Mouse (Mus musculus) neural tube, embryonic 11.5 days (tissue): Measurements from ENCODE around the gene Grm7. TPM values are rescaled to one million over a fixed set of nuclear protein-coding genes. Genes with fewer than 3 reads are reported as not detected.
A peak's percentile ranks its signal among the peaks of the same experiment; 100 is the strongest.

Experiments
- ATAC-seq: fragments of 200-750 bp; cut with Nextera tagmentation; 2 replicates; pipeline ENCODE4 v1.8.0; 2017; ENCODE audit warnings: moderate number of reproducible peaks, mild to moderate bottlenecking, moderate TSS enrichment, moderate library complexity; ENCODE audit not compliant: insufficient read depth, low FRiP score, low TSS enrichment
- DNase-seq: peaks from one replicate; pipeline ENCODE4 v3.0.0-alpha.2; 2015; ENCODE audit warnings: low spot score
- H3K27ac ChIP-seq: fragments of 300-500 bp; sonication (generic); 2 replicates; pipeline ENCODE4 v1.5.1; 2014; ENCODE audit warnings: low read depth, mild to moderate bottlenecking, low read length
- H3K27me3 ChIP-seq: fragments of 300-500 bp; sonication (generic); 2 replicates; pipeline ENCODE4 v1.6.1; 2014; ENCODE audit warnings: mild to moderate bottlenecking, low read length, mixed read lengths; ENCODE audit not compliant: control insufficient read depth, insufficient read depth
- H3K36me3 ChIP-seq: fragments of 300-500 bp; sonication (generic); 2 replicates; pipeline ENCODE4 v1.6.1; 2014; ENCODE audit warnings: mild to moderate bottlenecking, low read length, moderate library complexity, mixed read lengths; ENCODE audit not compliant: control insufficient read depth, insufficient read depth
- H3K4me1 ChIP-seq: fragments of 300-500 bp; sonication (generic); 2 replicates; pipeline ENCODE4 v1.6.1; 2014; ENCODE audit warnings: low read length, mixed read lengths; ENCODE audit not compliant: control insufficient read depth, insufficient read depth
- H3K4me2 ChIP-seq: fragments of 300-500 bp; sonication (generic); 2 replicates; pipeline ENCODE4 v1.6.1; 2014; ENCODE audit warnings: low read depth, mild to moderate bottlenecking, moderate library complexity
- H3K4me3 ChIP-seq: fragments of 300-500 bp; sonication (generic); 2 replicates; pipeline ENCODE4 v1.5.1; 2014; ENCODE audit warnings: low read depth, low read length
- H3K9ac ChIP-seq: fragments of 300-500 bp; sonication (generic); 2 replicates; pipeline ENCODE4 v1.6.1; 2014; ENCODE audit warnings: mild to moderate bottlenecking, low read length
- H3K9me3 ChIP-seq: fragments of 300-500 bp; sonication (generic); 2 replicates; pipeline ENCODE4 v1.6.1; 2016; ENCODE audit warnings: low read length; ENCODE audit not compliant: control insufficient read depth
- WGBS: fragments of 180-500 bp; shearing (Covaris S2); extraction: QIAGEN DNeasy Blood & Tissue Kit; methylation state at CpG from one replicate; pipeline ENCODE4 v1.1.7; 2014; 5-methylcytosine and 5-hydroxymethylcytosine counted together
- polyA plus RNA-seq: library from polyadenylated mRNA; unstranded; fragments of >200 nt; fragmentation: Nextera tagmentation; extraction: Ambion mirVana; gene quantifications from 2 replicates; pipeline ENCODE4 v1.2.1, GENCODE M21; 2014

The Grm7 gene
- polyA plus RNA-seq, 1 experiment from 2014 or later: 0.89 TPM

- no peaks in the 10 kb centered on the region for H3K36me3 ChIP-seq
- H3K27me3 ChIP-seq: no peaks in the 10 kb centered on the region
- WGBS: 45% methylated on average over 2 of the region's 2 CpGs
- no peaks in the 10 kb centered on the region for H3K4me1 ChIP-seq
- H3K9ac ChIP-seq: no peak overlapping the region
- no peak overlapping the region for H3K4me2 ChIP-seq
- H3K9me3 ChIP-seq: no peaks in the 10 kb centered on the region
- no peak overlapping the region for H3K27ac ChIP-seq
- no peak overlapping the region for H3K4me3 ChIP-seq
- DNase-seq: peak; percentile 12
- ATAC-seq: peak; percentile 43; the same call in 1 of the 2 replicates
Measured at GRCm38 (mm10) chr6:111512359-111512758, 867.0 kb downstream of the Grm7 start.

DNA sequence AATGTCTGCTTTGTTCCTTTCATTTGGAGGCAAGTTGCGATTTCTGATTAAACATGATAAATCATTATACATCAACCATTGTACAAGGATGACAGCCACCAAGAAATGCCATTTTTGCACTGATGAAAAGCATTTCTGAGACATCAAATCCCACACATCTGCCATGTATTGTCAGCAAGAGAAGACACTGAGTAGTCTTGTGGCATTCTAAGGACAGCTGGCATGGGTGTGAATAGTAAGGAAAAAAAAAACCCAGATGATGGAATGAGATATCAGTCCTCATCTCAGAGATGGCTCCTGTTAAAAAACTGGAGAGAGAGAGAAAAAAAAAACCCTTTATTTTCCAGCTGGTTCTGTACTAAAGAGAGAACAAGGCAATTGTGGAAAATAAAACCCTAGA, 875.8 kb downstream of the Grm7 start:
- H3K27ac ChIP-seq: no peak overlapping the region
- no peaks in the 10 kb centered on the region for H3K9me3 ChIP-seq
- no peaks in the 10 kb centered on the region for H3K27me3 ChIP-seq
- no peaks in the 10 kb centered on the region for H3K36me3 ChIP-seq
- H3K4me3 ChIP-seq: no peak overlapping the region
- ATAC-seq (no peak), DNase-seq (no peak)
- 83% methylated on average over 1 of the region's 1 CpGs for WGBS
- no peak overlapping the region for H3K4me2 ChIP-seq
- H3K9ac ChIP-seq: no peak overlapping the region
- H3K4me1 ChIP-seq: no peaks in the 10 kb centered on the region

DNA sequence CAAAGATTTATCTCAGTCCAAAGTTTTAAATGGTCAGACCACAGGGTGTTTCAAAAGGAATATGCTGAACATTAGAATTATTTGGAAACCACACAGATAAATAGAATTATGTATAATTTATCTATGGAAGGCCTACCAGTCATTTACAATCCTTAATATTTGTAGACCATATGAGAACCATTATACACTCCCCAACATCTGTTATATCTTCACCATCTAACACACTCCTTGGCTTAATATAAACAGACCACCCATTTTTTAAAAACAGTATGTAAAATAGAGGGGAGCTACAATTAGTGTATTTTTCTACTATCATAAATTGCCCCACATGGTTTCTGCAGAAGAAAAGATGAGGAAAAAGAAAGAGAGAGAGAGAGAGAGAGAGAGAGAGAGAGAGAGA, 876.7 kb downstream of the Grm7 start:
- ATAC-seq: no peak
- no peak for DNase-seq
- Histone ChIP-seq H3K9ac (no peak overlapping the region), H3K9me3 (no peaks in the 10 kb centered on the region), H3K4me3 (no peak overlapping the region), H3K4me1 (no peaks in the 10 kb centered on the region), H3K36me3 (no peaks in the 10 kb centered on the region), H3K27ac (no peak overlapping the region), H3K27me3 (no peaks in the 10 kb centered on the region), H3K4me2 (no peak overlapping the region)

DNA sequence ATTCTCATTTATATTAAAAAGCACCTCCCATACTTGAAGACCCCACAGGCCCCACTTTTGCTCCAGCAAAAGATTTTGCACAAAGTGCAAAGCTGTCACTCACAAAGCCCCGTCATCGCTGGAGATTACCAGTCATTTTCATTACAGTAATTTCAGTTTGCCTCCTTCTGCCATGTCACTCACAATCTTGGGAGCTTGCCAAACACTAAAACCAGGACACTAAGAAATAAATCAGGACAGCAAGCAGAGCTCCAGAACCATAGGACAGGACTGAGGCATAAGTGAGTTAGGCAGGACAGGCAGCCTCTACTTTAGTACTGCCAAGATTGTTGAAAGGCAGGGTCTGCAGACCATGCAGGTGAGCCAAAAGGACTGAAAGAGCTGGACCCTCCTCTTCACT, 884.6 kb downstream of the Grm7 start:
- 90% methylated on average over 2 of the region's 2 CpGs for WGBS
- no peak for DNase-seq
- no peak overlapping the region for H3K4me3 ChIP-seq

GRCm38 (mm10) chr6:111558588-111558987, 913.2 kb downstream of the Grm7 start:
- Histone ChIP-seq H3K4me3 (no peak overlapping the region), H3K36me3 (no peaks in the 10 kb centered on the region), H3K9me3 (no peaks in the 10 kb centered on the region), H3K4me1 (no peaks in the 10 kb centered on the region), H3K9ac (no peak overlapping the region), H3K27ac (no peak overlapping the region), H3K27me3 (no peaks in the 10 kb centered on the region), H3K4me2 (no peak overlapping the region)
- no peak for ATAC-seq
- DNase-seq: no peak
- 86% methylated on average over 1 of the region's 1 CpGs for WGBS

More for the DNA sequence above, 884.6 kb downstream of the Grm7 start:
- no peak overlapping the region for H3K27ac ChIP-seq
- H3K9ac ChIP-seq: no peak overlapping the region
- no peaks in the 10 kb centered on the region for H3K27me3 ChIP-seq
- H3K4me1 ChIP-seq: no peaks in the 10 kb centered on the region
- no peak overlapping the region for H3K4me2 ChIP-seq
- no peaks in the 10 kb centered on the region for H3K9me3 ChIP-seq
- no peak for ATAC-seq
- no peaks in the 10 kb centered on the region for H3K36me3 ChIP-seq

GRCm38 (mm10) chr6:111559459-111559858, 914.1 kb downstream of the Grm7 start:
- Histone ChIP-seq H3K9ac (no peak overlapping the region), H3K27ac (no peak overlapping the region), H3K27me3 (no peaks in the 10 kb centered on the region), H3K36me3 (no peaks in the 10 kb centered on the region), H3K4me1 (no peaks in the 10 kb centered on the region), H3K4me3 (no peak overlapping the region), H3K9me3 (no peaks in the 10 kb centered on the region), H3K4me2 (no peak overlapping the region)
- no peak for ATAC-seq
- no peak for DNase-seq
- WGBS: 77% methylated on average over 3 of the region's 3 CpGs

- H3K4me2 ChIP-seq: no peak overlapping the region
- H3K4me3 ChIP-seq: no peak overlapping the region
- no peak for DNase-seq
- no peaks in the 10 kb centered on the region for H3K27me3 ChIP-seq
- no peaks in the 10 kb centered on the region for H3K4me1 ChIP-seq
- no peak overlapping the region for H3K9ac ChIP-seq
- no peaks in the 10 kb centered on the region for H3K36me3 ChIP-seq
- 93% methylated on average over 7 of the region's 7 CpGs for WGBS
- no peaks in the 10 kb centered on the region for H3K9me3 ChIP-seq
- no peak overlapping the region for H3K27ac ChIP-seq
- no peak for ATAC-seq
Measured at GRCm38 (mm10) chr6:111561347-111561746, 916.0 kb downstream of the Grm7 start.

- Histone ChIP-seq H3K4me1 (no peaks in the 10 kb centered on the region), H3K4me2 (no peak overlapping the region), H3K27ac (no peak overlapping the region), H3K27me3 (no peaks in the 10 kb centered on the region), H3K9ac (no peak overlapping the region), H3K36me3 (no peaks in the 10 kb centered on the region), H3K9me3 (no peaks in the 10 kb centered on the region), H3K4me3 (no peak overlapping the region)
- 70% methylated on average over 4 of the region's 4 CpGs for WGBS
- DNase-seq: no peak
- ATAC-seq: no peak
Measured at GRCm38 (mm10) chr6:111571471-111572088, 926.2 kb downstream of the Grm7 start.

GRCm38 (mm10) chr6:111584851-111585250, 939.5 kb downstream of the Grm7 start:
- Histone ChIP-seq H3K4me1 (no peaks in the 10 kb centered on the region), H3K9me3 (no peaks in the 10 kb centered on the region), H3K27ac (no peak overlapping the region), H3K9ac (no peak overlapping the region), H3K4me2 (no peak overlapping the region), H3K27me3 (no peaks in the 10 kb centered on the region), H3K36me3 (no peaks in the 10 kb centered on the region), H3K4me3 (no peak overlapping the region)
- no peak for ATAC-seq
- 85% methylated on average over 2 of the region's 2 CpGs for WGBS
- DNase-seq: no peak
